Mouse (Mus musculus) cortical plate, adult 2 months (tissue): ENCODE data around the gene Bhlha15.

Experiments
- CTCF ChIP-seq: fragments of 200-500 bp; IDR thresholded peaks from 2 replicates; pipeline ENCODE4 v1.5.1; 2011; ENCODE audit warnings: mild to moderate bottlenecking, control low read depth, low read length; ENCODE audit not compliant: insufficient read depth; ENCODE audit errors: extremely low read depth
- POLR2A ChIP-seq: fragments of 200-500 bp; IDR thresholded peaks from 2 replicates; pipeline ENCODE4 v1.6.1; 2011; ENCODE audit warnings: mild to moderate bottlenecking, low read length, control low read depth; ENCODE audit not compliant: insufficient read depth; ENCODE audit errors: extremely low read depth

- TF ChIP-seq CTCF (no peak), POLR2A (no peak)
Observed at GRCm38 (mm10) chr5:144189950-144190583, at the start of gene Bhlha15.
